Mouse (Mus musculus) ovary, postnatal 14 days (tissue): ENCODE measurements around the gene Bfsp1.

ENCODE experiments used
- DNase-seq: peaks from one replicate; pipeline ENCODE4 v3.0.0; 2022; ENCODE audit warnings: low spot score

Gene Bfsp1

DNA sequence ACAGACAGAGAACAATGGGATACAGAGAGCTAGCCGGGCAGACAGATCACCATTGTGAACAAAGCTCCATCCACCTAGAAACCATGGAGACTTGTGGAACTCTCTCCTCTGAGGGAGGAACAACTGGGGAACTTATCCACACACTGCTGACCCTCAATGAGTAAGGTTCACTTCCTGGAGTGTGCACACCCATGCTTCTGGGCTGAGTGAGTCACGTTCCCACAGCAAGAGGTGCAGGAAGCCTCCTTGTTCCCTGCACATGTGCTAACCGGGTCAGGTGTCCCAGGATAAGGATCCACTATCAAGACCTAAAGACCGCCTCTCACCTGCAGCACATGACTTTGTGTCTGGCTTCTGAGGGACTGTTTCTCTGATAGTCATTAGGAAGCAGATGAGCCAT, 9.5 kb downstream of the Bfsp1 start:
- DNase-seq, result no peak

- DNase-seq, result no peak
These were observed 10.4 kb downstream of the Bfsp1 start for GRCm38 (mm10) chr2:143852295-143853275.

- DNase-seq, result no peak
These were observed 11.4 kb downstream of the Bfsp1 start for GRCm38 (mm10) chr2:143851354-143852221.

GRCm38 (mm10) chr2:143847291-143847690, 15.7 kb downstream of the Bfsp1 start:
- no peak for DNase-seq

- DNase-seq, result no peak
These were observed 16.2 kb downstream of the Bfsp1 start for GRCm38 (mm10) chr2:143846799-143847198.

DNA sequence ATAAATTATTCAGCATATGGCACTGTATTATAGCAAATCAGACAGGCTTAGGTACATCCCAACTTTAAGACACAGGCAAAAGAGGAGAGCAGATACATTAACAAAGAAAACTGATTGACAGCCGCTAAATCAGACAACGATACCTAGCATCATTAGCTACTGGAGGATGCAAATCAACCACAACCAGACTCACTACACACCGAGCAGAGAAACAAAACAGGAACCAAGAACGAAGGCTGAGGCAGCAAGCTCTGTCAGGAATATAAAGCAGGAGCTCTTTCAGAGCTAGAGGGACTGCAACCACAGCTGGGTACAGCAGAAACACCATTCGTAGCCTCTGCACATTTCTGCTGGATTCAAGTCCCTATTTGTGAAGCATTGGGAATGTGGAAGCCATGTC, 18.2 kb downstream of the Bfsp1 start:
- DNase-seq, result no peak

GRCm38 (mm10) chr2:143841536-143841935, 21.4 kb downstream of the Bfsp1 start:
- DNase-seq, result no peak

- DNase-seq, result no peak
These were observed 22.1 kb downstream of the Bfsp1 start for GRCm38 (mm10) chr2:143840895-143841294.

- no peak for DNase-seq
These were observed 23.5 kb downstream of the Bfsp1 start for GRCm38 (mm10) chr2:143839458-143839857.

DNA sequence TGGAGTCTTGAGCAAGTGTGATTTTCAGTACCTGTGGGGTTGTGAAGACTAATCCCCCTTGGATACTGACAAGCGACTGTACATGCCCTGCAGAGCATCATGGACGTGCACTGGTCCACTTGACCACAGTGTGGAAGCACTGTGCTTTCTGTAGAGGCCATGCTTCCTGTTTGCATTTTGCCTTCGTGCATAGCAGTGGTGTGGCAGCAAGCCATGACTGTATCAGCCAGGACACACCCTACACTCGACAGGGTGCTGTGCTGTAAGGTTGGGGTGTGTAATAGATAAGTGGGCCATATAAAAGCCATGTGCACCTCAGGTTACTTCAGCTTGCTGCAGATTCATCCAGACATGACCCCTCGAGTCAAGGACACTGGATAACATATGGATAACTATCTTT, 24.3 kb downstream of the Bfsp1 start:
- DNase-seq, result no peak

DNA sequence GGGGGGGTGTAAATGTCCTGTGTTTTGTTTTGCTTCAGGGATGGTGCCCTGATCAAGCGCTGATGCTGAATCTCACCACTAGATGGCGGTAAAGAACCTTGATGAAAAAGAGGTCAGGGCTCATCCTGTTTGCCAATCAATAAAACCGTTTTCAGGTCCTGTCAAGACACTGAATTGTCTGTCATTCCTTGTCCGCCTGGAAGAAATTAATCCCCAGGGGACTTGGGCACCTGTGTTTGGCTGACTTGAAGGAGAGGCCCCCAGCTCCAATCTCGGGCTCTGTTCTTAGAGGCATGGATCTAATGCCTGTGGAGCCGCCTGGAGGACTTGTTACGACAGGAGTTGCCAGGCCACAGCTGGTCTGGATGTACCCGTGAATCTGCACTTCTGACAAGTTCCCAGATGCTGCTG, 25.7 kb downstream of the Bfsp1 start:
- DNase-seq, result peak; percentile 75

GRCm38 (mm10) chr2:143835820-143836219, 27.2 kb downstream of the Bfsp1 start:
- no peak for DNase-seq

DNA sequence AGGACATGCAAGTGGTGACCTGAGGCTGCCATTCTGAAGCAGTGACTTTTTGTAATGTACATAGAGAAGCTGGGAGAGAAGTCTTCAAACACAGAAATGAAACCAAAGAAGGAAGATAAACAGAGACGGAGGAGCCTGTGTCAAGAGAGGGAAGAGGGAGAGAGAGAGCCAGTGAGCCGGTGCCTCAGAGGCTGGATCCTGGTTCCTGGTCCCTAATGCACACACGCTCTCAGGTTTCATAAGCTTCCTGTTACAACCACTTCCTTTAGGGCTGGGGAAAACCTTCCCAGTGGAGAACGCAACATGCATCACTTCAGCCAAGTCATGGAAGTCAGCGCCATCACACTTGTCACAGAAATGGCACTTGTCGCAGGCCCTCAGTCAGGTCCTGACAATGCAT, 28.9 kb downstream of the Bfsp1 start:
- DNase-seq, result no peak

DNA sequence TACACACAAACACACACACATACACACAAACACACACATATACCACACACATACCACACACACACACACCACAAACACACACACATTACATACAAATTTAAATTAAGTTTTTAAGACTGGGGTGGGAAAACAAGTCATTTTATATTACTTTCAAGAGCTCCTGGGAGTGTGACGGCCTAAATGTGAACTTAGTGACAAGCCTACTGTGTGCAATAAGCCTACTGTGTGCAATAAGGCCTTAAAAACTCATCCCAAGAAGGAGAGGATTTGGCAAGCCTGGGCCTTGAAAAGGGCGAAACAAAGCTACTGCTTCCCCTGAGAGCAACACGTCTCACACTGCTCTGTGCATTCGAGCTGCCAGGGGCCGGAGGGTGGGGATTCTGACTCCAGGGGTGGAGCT, 30.3 kb downstream of the Bfsp1 start:
- DNase-seq, result no peak

GRCm38 (mm10) chr2:143831645-143832044, 31.3 kb downstream of the Bfsp1 start:
- DNase-seq, result no peak

DNA sequence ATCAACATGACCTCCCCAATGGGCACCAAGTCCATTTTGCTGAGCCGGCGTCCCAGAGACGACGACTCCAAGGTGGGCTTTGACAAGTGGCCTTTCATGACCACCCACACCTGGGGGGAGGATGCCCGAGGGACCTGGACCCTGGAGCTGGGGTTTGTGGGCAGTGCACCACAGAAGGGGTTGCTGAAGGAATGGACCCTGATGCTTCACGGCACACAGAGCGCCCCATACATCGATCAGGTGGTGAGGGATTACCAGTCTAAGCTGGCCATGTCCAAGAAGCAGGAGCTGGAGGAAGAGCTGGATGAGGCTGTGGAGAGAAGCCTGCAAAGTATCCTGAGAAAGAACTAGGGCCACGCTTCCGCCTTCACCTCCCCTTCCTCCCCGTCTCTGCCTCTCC, 49.5 kb downstream of the Bfsp1 start:
- DNase-seq, result no peak

- no peak for DNase-seq
These were observed 50.7 kb downstream of the Bfsp1 start for GRCm38 (mm10) chr2:143812262-143812661.

- no peak for DNase-seq
These were observed 54.2 kb downstream of the Bfsp1 start for GRCm38 (mm10) chr2:143808789-143809188.

DNA sequence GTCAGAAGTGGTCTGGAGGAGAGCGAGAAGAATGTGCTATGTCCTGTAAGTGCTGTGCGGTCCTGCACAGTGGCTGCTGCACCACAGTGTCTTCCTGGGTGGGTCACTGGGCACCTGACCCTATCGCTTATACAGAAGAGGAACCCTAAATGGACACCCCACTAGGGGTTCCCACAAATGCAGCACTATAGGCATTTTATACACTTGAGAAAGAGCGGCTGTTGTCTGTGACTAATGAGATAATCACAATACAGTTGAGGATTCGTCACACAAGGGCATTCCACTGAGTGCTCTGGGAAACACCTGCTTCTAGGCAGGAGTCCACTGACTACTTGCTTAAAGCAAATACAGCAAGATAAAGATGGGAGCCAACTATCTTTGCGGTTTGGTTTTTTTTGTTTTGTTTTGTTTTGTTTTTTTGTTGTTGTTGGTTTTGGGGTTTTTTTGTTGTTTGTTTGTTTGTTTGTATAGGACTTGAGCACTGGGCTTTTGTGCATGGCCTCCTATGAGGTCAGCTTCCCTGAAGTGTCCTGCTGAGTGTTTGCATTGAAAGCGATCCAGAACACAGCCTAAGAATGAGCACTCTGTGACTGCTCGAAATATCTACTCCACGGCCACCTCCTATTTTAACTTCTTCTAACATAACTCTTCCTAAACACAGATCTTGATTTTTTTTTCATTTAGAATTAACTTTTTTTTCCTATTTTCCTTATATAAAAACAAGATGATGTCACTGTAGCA, 55.9 kb downstream of the Bfsp1 start:
- no peak for DNase-seq

DNA sequence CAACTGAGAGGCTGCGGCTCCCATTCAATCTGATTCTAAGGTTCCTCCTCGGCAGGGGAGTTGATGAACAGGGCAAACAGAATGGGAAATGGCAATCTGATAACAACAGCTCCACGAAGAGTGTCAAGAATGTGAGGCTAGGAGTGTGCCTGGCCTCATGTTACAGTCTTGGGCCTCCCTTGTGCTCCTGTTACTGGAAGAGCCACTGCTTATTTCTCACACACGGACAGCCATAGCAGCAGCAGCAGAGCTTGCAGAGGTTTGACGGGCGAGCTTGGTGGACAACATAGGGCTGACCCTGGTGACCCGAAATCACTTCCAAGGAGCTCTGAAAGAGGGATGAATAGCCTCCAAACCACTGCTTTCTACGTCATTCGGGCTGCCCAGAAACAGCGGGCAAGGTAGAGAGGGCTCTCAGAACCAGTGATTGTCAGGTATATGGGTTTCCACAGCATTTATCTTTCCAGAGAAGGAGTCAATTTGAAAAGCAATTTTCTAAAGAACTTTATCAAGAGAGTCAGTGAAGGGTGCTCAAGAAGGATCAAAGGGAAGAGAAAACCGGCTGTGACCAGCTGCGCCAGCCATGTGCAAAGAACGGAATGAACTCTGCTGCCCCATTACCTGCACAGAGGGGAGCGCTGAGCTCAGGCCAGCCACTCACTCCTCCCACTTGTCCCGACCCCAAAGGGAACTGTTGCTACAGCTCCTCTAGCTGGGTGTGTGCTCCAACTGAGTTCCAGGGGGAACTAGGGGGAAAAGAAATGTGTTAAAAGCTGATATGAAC, 56.6 kb downstream of the Bfsp1 start:
- DNase-seq, result no peak

DNA sequence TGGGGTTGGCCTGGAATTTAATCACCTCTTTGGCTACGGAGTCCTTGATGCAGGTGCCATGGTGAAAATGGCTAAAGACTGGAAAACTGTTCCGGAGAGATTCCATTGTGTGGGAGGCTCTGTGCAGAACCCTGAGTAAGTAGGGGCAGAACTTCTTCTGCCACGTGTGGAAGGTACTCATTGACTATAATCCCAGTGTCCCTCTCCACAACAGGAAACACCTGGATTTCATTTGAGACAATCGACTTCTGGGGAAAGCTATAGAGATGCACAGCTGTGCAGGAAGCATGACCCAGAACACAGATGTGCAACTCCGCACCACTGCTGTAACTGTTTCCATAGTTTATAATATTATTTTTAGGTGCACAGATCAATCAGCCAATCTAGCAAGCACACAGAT, 61.9 kb downstream of the Bfsp1 start:
- DNase-seq, result no peak
